Mouse (Mus musculus): ENCODE data around the gene Il25.
"Not testable (repeated sequence)": the region's sequence is repeated elsewhere in the genome, so short reads cannot be mapped to it uniquely, and the experiment has no call there.

The Il25 gene

GRCm38 (mm10) chr14:54953664-54954206, 21.2 kb downstream of the Il25 start:
- DNase-seq (ENCODE audit: low read depth, low spot score) = no peak

- DNase-seq (ENCODE audit: low read depth, low spot score) = no peak
Measured at GRCm38 (mm10) chr14:54954474-54954873, 22.0 kb downstream of the Il25 start.

GRCm38 (mm10) chr14:54955481-54955880, 23.0 kb downstream of the Il25 start:
- DNase-seq (ENCODE audit: low read depth, low spot score) = no peak

- DNase-seq (ENCODE audit: low read depth, low spot score) = no peak
Measured at GRCm38 (mm10) chr14:54956533-54956932, 24.0 kb downstream of the Il25 start.

GRCm38 (mm10) chr14:54958503-54958902, 26.0 kb downstream of the Il25 start:
- DNase-seq (ENCODE audit: low read depth, low spot score) = no peak

- DNase-seq (ENCODE audit: low read depth, low spot score) = no peak
Measured at GRCm38 (mm10) chr14:54959197-54959596, 26.7 kb downstream of the Il25 start.

- DNase-seq (ENCODE audit: low read depth, low spot score) = not testable (repeated sequence)
Measured at GRCm38 (mm10) chr14:54959853-54960613, 27.5 kb downstream of the Il25 start.

- DNase-seq (ENCODE audit: low read depth, low spot score) = no peak
Measured at GRCm38 (mm10) chr14:54960769-54961168, 28.3 kb downstream of the Il25 start.

- DNase-seq (ENCODE audit: low read depth, low spot score) = no peak
Measured at GRCm38 (mm10) chr14:54961487-54961886, 29.0 kb downstream of the Il25 start.

- DNase-seq (ENCODE audit: low read depth, low spot score) = no peak
Measured at GRCm38 (mm10) chr14:54962714-54963113, 30.2 kb downstream of the Il25 start.

- no peak for DNase-seq (ENCODE audit: low read depth, low spot score)
Measured at GRCm38 (mm10) chr14:54963727-54964126, 31.2 kb downstream of the Il25 start.

- no peak for DNase-seq (ENCODE audit: low read depth, low spot score)
Measured at GRCm38 (mm10) chr14:54965044-54965443, 32.5 kb downstream of the Il25 start.

- no peak for DNase-seq (ENCODE audit: low read depth, low spot score)
Measured at GRCm38 (mm10) chr14:54965631-54966030, 33.1 kb downstream of the Il25 start.

- DNase-seq (ENCODE audit: low read depth, low spot score) = no peak
Measured at GRCm38 (mm10) chr14:54966320-54966977, 34.0 kb downstream of the Il25 start, which contains the start of gene Myh6. Gene Myh6 (minus strand): TSS chr14:54966927.

- no peak for DNase-seq (ENCODE audit: low read depth, low spot score)
Measured at GRCm38 (mm10) chr14:54967874-54968273, 35.4 kb downstream of the Il25 start.

- no peak for DNase-seq (ENCODE audit: low read depth, low spot score)
Measured at GRCm38 (mm10) chr14:54968344-54968743, 35.8 kb downstream of the Il25 start.

GRCm38 (mm10) chr14:54972786-54973185, 40.3 kb downstream of the Il25 start:
- DNase-seq (ENCODE audit: low read depth, low spot score) = not testable (repeated sequence)

- DNase-seq (ENCODE audit: low read depth, low spot score) = no peak
Measured at GRCm38 (mm10) chr14:54974068-54974791, 41.7 kb downstream of the Il25 start.

- no peak for DNase-seq (ENCODE audit: low read depth, low spot score)
Measured at GRCm38 (mm10) chr14:54976633-54977032, 44.1 kb downstream of the Il25 start, which contains the start of gene Gm17428. Gene Gm17428 (plus strand): TSS chr14:54976933.

- no peak for DNase-seq (ENCODE audit: low read depth, low spot score)
Measured at GRCm38 (mm10) chr14:54978664-54979063, 46.2 kb downstream of the Il25 start.

- no peak for DNase-seq (ENCODE audit: low read depth, low spot score)
Measured at GRCm38 (mm10) chr14:54981934-54982333, 49.4 kb downstream of the Il25 start.
